Mouse (Mus musculus): ENCODE data around the gene Wnt5a. TPM values are rescaled to one million over a fixed set of nuclear protein-coding genes. Genes with fewer than 3 reads are reported as not detected.

The Wnt5a gene
- polyA plus RNA-seq, 1 experiment: not detected

GRCm38 (mm10) chr14:28535814-28536213, 31.3 kb downstream of the Wnt5a start:
- no peaks in the 10 kb centered on the region for H3K27me3 ChIP-seq (ENCODE audit: control insufficient read depth)
- TF ChIP-seq GATA1 (IDR thresholded peaks at IDR 0.05; ENCODE audit: low read length) (no peak), TAL1 (IDR thresholded peaks at IDR 0.05; ENCODE audit: low read length) (no peak)
- H3K9me3 ChIP-seq (ENCODE audit: control insufficient read depth, low read length): no peaks in the 10 kb centered on the region
- H3K4me1 ChIP-seq (ENCODE audit: control insufficient read depth): no peaks in the 10 kb centered on the region
- no peaks in the 10 kb centered on the region for H3K36me3 ChIP-seq (ENCODE audit: control insufficient read depth)
- no peak overlapping the region for H3K4me3 ChIP-seq (replicated peaks)

- Histone ChIP-seq H3K9me3 (ENCODE audit: control insufficient read depth, low read length) (no peaks in the 10 kb centered on the region), H3K27me3 (ENCODE audit: control insufficient read depth) (no peaks in the 10 kb centered on the region), H3K36me3 (ENCODE audit: control insufficient read depth) (no peaks in the 10 kb centered on the region), H3K4me1 (ENCODE audit: control insufficient read depth) (no peaks in the 10 kb centered on the region), H3K4me3 (replicated peaks) (no peak overlapping the region)
- TF ChIP-seq TAL1 (IDR thresholded peaks at IDR 0.05; ENCODE audit: low read length) (no peak), GATA1 (IDR thresholded peaks at IDR 0.05; ENCODE audit: low read length) (no peak)
Measured at GRCm38 (mm10) chr14:28539577-28539976, 35.0 kb downstream of the Wnt5a start.

DNA sequence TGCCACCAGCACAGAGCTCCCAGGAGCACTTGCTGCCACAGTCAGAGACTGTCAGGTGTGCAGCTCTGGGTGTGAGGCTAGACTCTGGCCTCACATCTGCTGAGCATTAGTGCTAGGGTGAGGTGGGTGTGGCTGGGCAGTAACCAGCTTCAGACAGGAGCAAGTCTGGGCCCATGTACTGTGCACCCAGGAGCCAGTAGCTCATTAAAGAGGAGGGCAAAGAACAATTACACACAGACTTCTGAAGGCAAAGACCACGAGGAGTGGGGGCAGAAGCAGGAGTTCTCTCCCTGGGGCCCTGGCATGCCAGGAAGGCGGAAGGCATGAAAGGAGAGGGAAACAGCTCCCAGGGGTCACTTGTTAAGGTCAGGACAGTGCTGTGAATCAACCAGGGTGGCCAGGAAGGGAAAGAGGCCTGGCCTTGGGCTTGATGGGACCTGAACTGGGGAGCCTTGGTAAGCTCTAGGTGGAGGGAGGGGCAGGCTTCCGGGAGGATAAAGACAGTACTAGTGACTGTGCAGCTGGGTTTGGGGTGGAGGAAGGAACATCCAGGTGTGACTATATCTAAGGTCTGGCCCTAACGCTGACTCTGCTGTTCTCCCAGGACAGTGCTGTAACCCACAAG, 37.7 kb downstream of the Wnt5a start:
- Histone ChIP-seq H3K4me3 (replicated peaks) (no peak overlapping the region), H3K27me3 (ENCODE audit: control insufficient read depth) (no peaks in the 10 kb centered on the region), H3K4me1 (ENCODE audit: control insufficient read depth) (no peaks in the 10 kb centered on the region), H3K36me3 (ENCODE audit: control insufficient read depth) (no peaks in the 10 kb centered on the region), H3K9me3 (ENCODE audit: control insufficient read depth, low read length) (no peaks in the 10 kb centered on the region)
- no peak for TF ChIP-seq GATA1 (IDR thresholded peaks at IDR 0.05; ENCODE audit: low read length)
- TF ChIP-seq TAL1 (IDR thresholded peaks at IDR 0.05; ENCODE audit: low read length): no peak

GRCm38 (mm10) chr14:28561861-28562260, 57.3 kb downstream of the Wnt5a start:
- no peaks in the 10 kb centered on the region for H3K27me3 ChIP-seq (ENCODE audit: control insufficient read depth)
- H3K4me1 ChIP-seq (ENCODE audit: control insufficient read depth): no peaks in the 10 kb centered on the region
- no peaks in the 10 kb centered on the region for H3K36me3 ChIP-seq (ENCODE audit: control insufficient read depth)
- TF ChIP-seq TAL1 (IDR thresholded peaks at IDR 0.05; ENCODE audit: low read length): no peak
- TF ChIP-seq GATA1 (IDR thresholded peaks at IDR 0.05; ENCODE audit: low read length): no peak
- no peaks in the 10 kb centered on the region; the same call in 1 of the 2 replicates for H3K9me3 ChIP-seq (ENCODE audit: control insufficient read depth, low read length)
- H3K4me3 ChIP-seq (replicated peaks): no peak overlapping the region

All from erythroblast, embryonic 14.5 days (primary cell).